Mouse (Mus musculus) adrenal gland (tissue): ENCODE data around the gene Padi4.

ENCODE experiments used
- intact Hi-C: fragments of 180-260 bp; cut with DNase I; formaldehyde crosslinking; loops from one replicate; pipeline ENCODE4 v1.15.1; 2025

The Padi4 gene

DNA sequence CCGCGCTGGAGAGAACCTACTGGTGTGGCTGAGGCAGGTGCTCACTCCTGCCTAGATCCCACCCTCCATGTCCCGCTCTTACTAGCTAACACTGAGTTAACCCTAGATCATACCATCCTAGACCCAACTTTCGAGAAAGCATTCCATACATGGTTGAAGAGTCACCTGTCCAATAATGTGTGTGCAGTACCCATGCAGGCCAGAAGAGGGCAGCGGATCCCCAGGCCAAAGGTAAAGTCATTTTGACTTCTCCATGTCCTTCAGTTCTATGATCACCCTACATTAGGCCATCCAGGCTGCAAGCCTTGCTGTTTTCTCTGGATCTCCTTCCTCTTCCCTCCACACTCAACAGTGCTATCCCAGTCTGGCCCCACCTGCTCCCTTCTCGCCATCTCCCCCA, 14.9 kb upstream of the Padi4 start:
- intact Hi-C loops: loop anchor here (1.0 to 2.0 kb wide), 2 partner anchors 113 to 170 kb away; no protein-coding TSS in a partner anchor

DNA sequence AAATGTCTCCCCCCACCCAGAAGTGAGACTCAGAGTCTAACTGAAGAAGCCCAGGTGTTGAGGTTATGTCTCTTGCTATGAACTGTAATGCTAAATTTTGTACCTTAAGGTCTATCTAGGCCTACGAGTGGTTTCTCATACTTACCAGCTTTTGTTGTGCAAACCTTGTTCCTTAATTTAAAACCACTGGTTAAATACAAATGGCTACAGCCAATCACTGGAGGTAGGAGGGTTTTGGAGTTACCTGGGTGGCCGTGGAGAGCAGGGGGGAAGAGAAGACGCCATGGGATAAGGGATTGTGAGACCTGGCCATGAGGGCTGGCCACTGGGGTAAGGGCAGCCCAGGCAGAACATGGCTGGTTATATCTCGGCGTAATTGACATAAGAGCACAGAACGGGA, 14.2 kb upstream of the Padi4 start:
- intact Hi-C loops: loop anchor here (2.0 kb wide), 1 partner anchor 171 kb away; no protein-coding TSS in a partner anchor

DNA sequence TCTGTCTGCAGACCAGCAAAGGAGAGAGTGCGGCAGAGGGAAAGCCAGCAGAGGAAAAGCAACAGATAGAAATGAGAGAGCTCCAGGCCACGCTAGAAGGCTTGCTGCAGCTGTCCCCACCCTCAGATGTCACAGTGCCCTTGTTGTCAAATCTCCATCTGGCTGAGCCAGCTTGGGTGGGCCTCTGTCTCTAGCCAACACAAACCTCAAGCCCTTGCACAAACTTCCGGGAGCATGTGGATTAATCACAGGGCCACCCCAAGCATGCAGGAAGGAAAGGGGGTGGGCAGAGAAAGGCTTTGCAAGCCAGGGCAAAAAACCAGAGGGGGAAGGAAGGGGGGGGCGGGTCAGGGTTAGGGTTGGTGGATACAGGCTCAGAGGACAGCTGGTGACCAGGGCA, 13.4 kb upstream of the Padi4 start:
- intact Hi-C loops: no loop called here

DNA sequence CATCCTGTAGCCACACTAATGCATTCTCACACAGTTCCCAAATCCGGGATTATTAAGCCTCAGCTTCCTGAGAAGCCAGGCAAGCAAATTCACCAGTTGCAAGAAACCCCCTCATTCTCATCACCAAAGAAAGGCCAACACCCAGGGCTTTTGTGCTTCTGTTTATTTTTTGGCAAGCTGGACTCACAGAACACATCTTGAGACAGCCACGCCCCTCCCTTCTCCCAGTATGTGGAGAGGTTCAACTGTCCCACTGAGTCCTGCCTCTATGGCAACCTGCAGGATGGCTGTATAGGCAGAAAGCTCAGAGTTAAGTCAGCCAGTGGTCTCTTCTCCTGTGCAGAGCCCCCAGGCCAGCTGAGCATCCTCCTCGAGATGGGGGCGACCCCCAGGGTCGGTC, 11.2 kb upstream of the Padi4 start:
- intact Hi-C loops: no loop called here

DNA sequence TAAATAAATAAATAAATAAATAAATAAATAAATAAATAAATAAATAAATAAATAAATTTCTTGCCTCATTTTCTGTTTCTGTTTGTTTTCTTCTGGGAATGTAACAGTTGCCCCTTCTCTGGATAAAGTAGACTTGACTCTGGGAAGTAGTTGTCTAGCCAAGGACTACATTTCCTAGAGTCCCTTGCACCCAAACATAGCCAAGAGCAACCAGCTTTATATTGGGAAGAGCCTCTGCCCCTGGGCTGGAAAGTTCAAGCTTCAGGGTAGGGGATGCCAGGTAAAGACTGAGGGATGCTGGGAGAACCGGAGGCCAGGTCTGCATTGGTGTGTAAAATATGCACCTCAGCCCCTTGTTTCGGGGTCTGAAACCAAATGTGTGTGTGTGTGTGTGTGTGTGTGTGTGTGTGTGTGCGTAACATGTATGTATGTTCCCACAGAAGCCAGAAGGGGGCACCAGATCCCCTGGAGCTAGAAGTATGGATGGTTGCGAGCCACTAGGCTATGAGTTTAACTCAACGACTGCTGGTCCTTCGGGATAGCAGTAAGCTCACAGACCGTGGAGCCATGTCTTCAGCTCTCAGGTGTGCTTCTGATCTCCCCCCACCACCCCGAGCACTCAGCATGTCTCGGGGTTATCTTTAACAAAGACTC, 10.4 kb upstream of the Padi4 start:
- intact Hi-C loops: no loop called here

DNA sequence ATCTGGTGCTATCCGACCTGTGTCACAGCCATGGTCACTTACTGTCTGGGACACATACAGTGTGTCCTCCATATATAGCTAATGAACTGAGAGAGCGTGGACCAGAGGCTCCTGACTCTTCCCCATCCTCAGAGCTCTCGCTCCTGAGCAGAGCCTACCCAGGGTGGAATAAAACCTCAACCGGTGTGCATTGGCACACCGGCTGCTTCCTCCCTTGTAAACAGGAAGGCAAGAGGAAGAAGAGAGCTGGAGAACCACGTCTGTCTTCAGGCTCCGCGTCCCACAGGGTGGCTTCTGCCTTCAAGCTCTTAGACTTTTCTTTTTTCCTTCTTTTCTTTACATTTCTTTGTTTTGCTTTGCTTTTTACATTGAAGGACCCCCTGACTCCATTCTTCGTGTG, 8.8 kb upstream of the Padi4 start:
- intact Hi-C loops: no loop called here

DNA sequence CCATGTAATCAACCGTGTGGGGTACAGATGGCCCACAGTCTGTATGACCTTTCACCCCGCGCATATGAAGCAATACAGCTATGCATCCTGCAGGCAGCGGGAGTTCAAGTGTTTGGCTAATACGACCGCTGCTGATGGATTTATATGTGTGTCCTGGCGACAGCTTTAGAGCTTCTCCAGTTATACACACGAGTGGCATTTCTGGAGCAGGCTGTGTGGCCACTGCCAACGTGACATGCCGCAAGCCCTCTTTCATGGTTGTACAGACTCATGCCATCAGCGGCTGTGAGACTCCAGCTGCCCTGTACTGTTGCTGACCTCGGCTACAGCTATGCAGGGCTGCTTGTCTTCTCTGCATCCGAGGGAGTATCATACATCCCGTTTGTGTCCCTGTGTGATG, 6.5 kb upstream of the Padi4 start:
- intact Hi-C loops: no loop called here

DNA sequence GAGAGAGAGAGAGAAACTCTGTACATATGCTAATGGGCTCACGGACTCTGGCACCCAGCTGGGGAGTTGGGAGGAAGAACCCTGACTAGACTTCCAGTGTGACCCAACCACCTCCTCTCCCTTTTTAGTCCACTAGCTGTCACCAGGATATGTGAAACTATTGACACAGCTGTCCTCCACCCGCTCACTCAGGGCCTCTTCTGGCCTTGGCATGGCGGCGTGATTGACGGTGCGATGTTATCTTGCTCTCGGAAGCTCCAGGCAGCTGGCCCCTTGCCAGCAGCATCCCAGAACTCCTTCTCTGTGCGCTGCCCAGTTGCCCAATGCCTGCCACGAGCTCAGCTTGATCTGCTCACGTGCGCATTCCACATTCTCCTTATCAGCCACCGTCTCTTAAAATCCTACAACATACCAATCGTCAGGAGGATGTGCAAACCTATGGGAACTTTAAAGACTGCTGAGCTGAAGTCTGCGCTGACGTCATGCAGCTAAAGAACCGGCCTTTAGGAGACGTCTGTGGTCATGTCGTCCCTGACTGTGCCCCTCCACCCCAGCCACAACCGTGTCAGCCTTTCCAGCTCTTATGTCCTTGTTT, 5.9 kb upstream of the Padi4 start:
- intact Hi-C loops: no loop called here

DNA sequence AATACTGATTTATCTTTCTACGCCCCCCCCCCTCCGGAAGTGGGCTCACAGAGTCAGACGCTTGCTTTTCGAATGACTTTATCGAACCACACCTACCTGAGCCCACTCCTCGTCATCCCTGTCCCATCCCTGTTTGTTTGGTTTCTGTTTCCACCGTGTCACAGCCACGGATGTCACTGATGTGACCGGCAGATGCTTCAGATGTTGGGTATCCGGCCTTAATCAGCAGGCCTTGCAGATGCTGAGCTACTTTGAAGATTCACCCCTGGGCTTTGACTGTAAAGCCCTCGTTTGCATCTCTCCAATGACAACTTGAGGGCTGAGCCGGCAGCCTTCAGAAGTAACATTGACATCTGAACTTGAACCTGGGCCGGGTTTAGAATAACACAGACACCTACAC, 2.6 kb upstream of the Padi4 start:
- intact Hi-C loops: no loop called here

DNA sequence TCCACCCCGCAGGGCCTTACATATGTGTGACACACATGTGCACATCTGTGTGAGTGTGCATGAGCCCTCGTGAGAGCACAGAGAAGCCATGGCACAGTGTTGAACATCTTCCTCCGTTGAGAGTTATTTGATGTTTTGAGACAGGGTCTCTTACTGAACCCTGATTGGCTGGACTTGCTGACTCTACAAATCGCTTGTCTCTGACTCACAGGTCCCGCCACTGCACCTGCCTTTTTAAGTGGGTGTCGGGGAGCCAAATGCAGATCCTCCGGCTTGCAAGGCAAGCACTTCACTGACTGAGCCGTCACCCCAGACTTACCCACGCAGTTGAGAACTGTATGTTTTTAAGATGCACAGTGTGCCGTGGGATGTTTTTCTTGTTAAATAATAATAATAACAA, 1.8 kb upstream of the Padi4 start:
- intact Hi-C loops: no loop called here

DNA sequence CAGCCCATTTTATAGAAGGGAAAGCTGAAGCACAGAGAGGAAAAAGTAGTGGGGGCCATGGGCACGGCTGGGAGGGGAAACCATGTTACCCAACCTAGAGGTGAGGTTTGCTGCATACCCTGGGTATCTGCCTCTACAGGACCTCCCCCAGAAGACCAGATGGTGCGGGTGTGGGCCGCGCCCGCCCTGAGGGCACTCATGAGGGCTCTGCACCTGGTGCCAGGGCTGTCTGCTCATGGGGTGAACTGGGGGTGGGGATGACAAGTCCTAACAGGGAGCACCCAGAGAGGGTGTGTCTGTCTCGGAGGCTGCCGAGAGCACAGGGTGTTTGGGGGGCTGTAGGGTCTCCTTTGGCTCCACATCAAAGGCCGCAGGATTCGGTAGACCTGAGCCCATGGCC, 857 bp upstream of the Padi4 start:
- intact Hi-C loops: no loop called here

DNA sequence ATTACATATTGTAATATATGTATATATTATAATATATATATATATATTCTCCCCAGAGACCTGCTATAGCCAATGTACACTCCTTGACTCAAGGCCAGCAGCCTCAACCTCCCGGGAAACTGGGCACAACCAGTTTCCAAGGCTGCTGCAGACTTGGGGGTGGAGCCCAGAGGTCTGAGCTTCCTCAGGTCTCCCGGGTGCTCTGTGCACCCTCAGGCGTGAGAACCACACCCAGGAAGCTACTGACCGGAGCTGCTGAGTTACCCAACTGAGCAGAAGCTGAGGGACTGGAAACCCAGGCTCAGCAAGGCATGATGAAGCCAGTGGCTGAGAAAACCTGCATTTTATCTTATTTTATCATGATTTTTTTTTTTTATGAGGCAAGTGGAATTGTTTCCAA, 2.9 kb downstream of the Padi4 start:
- intact Hi-C loops: no loop called here

DNA sequence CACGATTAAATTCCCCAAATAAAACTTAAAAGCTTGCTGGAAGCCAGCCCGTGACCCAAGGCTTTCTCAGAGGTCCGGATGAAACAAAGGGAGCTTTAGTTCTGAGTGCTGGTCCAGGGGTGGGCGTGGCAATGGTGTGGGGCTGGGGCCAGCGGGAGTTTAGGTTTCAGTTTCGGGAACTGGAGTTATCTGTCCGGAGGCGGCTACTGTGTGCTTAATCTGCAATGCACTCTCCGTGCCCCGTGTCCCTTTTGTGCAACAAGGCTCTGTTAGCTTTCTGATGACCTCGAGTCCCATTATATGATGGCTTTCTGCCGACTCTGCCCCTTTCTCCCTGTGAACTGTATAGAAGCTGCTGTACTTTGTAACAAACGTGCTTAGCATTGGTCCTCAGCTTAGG, 3.6 kb downstream of the Padi4 start:
- intact Hi-C loops: no loop called here

DNA sequence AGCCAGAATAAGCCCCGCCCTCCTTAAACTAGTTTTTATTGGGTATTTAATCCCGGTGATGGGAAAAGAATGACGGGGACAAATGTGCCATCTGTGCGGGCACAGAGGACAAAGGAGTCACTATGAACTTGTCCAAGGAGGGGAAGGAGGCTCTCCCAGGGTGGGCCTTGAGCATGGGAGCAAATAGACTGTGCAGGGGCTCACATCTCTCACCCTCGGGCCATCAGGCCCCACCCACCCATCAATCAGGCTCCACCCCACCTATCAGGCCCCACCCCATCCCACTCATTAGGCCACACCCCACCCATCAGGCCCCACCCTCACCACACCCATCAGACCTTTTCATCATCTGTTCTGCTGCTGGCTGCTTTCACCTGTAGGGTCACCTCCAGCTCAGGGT, 5.1 kb downstream of the Padi4 start:
- intact Hi-C loops: no loop called here

DNA sequence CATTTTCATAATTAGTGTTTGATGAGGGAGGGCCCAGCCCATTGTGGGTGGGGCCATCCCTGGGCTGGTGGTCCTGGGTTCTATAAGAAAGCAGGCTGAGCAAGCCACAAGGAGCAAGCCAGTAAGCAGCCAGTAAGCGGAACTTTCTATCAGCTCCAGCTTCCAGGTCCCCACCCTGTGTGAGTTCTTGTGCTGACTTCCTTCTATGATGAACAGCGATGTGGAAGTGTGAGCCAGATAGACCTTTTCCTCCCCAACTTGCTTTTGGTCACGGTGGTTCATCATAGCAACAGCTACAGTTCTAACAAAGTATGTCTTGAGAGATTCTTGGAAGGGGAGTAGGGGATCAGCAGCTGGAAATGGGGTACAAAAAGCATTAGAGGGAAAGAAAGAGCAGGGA, 8.1 kb downstream of the Padi4 start:
- intact Hi-C loops: no loop called here

DNA sequence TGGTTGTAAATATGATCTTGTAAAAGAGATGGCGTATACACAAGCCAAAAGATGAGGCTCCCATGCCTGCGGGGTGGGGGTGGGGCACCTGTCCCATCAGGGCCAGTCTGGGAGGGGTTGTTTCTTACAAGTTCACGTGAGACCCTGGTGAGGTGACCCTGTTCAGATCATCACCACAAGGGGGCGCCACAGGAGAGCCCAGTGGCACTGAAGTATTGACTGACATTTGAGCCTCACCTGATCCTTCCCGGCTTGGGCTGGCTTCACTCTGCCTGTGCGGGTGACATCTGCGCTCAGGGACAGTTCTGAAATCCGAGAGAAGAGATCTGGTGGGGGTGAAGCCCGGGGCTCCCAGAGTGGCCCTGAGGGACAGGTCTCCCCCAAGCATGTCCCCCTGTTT, 10.9 kb downstream of the Padi4 start:
- intact Hi-C loops: no loop called here

DNA sequence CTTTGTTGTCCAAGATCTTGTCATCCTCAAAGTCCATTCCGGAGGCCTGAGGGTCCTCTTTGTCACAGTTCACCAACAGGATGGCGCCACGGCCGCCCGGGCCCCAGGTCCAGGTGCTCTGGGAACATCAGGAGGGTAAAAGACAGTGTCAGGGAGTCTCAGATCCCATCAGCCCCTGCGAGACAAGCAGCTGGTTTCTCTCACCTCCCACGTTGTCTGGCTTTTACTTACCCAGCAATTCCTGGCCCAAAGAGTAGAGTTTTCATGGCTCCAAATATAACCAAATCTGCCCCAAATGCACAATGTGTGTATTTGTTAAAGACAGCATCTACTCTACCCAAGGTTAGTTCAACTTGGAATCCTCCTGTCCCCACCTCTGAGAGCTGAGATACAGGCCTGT, 12.4 kb downstream of the Padi4 start:
- intact Hi-C loops: no loop called here

DNA sequence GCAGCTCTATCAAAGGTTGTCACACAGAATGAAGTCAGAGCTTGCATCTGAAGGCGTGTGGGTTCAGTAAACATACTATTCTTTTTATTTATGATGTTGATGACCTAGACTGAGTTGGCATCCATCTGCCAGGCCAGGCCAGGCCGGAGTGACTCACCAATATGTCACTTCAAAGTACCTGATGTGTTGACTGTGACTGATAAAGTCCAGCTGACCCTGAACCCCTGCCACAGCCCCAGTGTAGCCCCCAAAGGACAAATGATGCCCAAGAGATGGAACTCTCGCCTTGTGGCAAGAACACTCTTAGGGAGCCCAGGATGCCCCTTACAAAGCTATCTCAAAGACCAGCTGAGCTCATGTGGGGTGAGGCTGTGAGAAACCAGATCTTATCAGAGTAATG, 18.2 kb downstream of the Padi4 start:
- intact Hi-C loops: no loop called here

DNA sequence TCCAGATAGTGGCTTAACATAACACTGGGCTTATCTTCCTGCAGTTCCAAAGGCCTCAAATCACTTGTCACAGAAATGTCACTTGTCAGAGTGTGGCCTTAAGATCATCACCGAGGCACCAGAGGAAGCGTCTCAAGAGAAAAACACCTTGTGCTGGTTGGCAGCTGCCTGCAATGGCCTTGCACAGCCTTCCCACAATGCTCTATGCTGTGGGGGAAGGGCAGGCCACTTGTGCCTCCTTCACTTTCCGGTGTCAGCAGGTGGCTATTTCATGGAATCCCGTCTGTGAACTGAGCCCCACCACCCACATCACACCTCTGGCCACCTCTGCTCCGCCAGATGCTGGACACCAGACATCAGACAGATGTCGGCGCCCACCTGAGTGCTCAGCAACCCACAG, 20.7 kb downstream of the Padi4 start:
- intact Hi-C loops: no loop called here

DNA sequence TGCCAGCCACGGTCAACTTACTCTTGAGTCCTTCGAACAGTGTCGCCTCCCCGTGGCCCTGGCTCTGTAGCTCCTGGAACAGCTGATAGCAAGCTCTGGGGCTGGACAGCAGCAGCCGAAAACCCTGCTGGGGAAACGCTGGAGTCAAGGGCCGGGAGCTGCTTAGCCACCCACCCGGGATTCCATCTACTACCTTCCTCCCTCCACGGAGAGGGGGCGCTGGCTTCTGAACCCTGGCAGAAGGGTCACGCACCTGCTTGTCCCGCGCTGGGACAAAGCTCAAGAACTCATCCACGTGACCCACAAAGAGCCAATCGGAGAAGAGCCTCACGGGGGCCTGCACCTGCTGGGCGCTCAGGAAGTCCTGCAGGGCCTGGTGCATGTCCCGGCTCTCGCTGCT, 23.7 kb downstream of the Padi4 start:
- intact Hi-C loops: no loop called here

DNA sequence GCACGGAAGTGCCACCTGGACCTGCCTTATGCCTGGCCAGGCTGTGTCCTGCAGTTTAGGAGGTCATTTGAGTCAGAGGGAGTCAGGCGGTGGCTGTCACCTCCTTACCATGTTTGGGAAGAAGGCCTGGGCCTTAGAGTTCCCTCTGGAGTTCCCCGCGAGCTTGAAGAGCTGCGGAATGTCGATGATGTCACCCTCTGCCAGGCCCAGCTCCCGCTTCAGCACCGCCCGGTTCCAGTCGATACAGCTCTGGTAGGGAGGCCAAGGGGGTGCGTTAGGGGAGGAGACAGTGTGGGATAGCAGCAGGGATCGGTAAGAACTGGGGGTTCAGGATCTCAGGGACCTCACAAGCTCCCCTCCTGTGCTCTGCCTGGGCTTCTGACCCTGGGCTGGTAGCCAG, 26.1 kb downstream of the Padi4 start:
- intact Hi-C loops: no loop called here

DNA sequence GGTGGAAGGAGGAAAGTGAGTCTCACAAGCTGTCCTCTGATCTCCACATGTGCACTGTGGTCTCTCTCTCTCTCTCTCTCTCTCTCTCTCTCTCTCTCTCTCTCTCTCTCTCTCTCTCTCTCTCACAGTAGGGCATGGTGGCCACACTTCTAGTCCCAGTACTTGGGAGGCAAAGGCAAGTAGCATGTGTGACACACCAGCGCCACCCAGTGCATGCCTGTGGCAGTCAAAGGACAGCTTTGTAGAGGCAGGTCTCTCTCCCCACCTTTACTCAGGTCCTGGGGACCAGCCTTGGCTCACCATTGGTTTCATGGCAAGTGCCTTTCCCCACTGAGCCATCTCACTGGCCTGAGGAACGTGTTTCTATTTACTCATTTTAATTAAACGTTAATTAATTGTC, 29.4 kb downstream of the Padi4 start:
- intact Hi-C loops: loop anchor here (1.0 kb wide), 1 partner anchor 65 kb away; no protein-coding TSS in a partner anchor

DNA sequence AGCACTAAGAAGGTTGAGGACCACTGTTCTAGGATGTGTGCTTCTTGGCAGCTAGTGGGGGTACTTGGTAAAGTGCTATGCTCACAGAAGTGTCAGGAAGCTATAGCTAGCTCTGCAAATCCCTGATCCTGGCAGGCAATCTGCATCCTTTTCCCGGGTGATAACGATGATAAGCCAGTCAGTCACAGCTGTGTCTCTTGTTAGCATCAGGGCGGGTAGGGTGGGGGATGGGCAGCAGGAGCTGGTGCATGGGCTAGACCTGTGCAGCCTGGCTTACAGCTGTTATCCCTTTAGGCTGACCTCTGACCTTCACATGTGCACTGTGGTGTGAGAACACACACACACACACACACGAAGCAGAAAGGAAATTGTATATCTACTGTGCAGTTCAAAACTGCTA, 30.9 kb downstream of the Padi4 start:
- intact Hi-C loops: no loop called here

DNA sequence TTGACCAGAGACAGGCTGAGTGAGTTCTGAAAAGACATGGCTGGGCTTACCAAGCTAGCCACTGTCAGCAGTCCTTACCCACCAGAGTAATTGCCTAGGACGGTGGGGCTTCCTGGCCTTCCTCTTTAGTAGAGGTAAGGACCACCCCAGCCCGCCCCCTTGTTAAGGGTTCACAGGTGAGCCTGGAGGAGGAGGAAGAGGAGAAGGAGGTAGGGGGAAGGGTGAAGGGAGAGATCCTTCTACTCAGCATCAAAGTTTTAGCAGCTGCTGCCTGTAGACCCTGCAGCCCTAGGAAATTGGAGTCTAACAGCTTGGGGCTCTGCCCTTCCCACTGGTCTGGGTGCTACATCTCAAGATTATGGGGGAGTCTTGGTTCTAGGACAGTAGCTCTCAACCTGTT, 31.5 kb downstream of the Padi4 start, which contains the start of gene Padi6:
Padi6 (minus strand) TSS at position 101 of the 400 bp plus-strand sequence.
- intact Hi-C loops: no loop called here
